Mouse (Mus musculus) spleen, adult 2 months (tissue): ENCODE data around the gene Slc15a1. TPM values are rescaled to one million over a fixed set of nuclear protein-coding genes. Genes with fewer than 3 reads are reported as not detected.
A peak's percentile ranks its signal among the peaks of the same experiment; 100 is the strongest.

Experiments
- DNase-seq, 2 experiments: peaks; one replicate each; pipeline versions ENCODE4 v3.0.0 to v3.0.0-alpha.2; 2012 to 2021; ENCODE audit warnings: low spot score in 2 of 2, low read depth in 1 of 2
- H3K27ac ChIP-seq: fragments of 200-500 bp; 2 replicates; pipeline ENCODE4 v1.5.1; 2012; ENCODE audit warnings: low read length, inconsistent platforms; ENCODE audit not compliant: insufficient read depth
- H3K27me3 ChIP-seq: fragments of 200-500 bp; 2 replicates; pipeline ENCODE4 v1.6.1; 2012; ENCODE audit warnings: mild to moderate bottlenecking, moderate library complexity, low read length, inconsistent platforms; ENCODE audit not compliant: control insufficient read depth, insufficient read depth
- H3K36me3 ChIP-seq: fragments of 200-500 bp; 2 replicates; pipeline ENCODE4 v1.6.1; 2012; ENCODE audit warnings: mild to moderate bottlenecking, low read length, inconsistent platforms; ENCODE audit not compliant: control insufficient read depth, insufficient read depth
- H3K4me1 ChIP-seq: fragments of 200-500 bp; 2 replicates; pipeline ENCODE4 v1.6.1; 2011; ENCODE audit warnings: inconsistent platforms; ENCODE audit not compliant: control insufficient read depth, insufficient read depth, insufficient read length
- H3K4me3 ChIP-seq: fragments of 200-500 bp; 2 replicates; pipeline ENCODE4 v1.5.1; 2011; ENCODE audit warnings: mild to moderate bottlenecking, inconsistent platforms; ENCODE audit not compliant: insufficient read depth, insufficient read length; ENCODE audit errors: extremely low read depth
- CTCF ChIP-seq: fragments of 200-500 bp; IDR thresholded peaks from 2 replicates; pipeline ENCODE4 v1.5.1; 2011; ENCODE audit warnings: mild to moderate bottlenecking, inconsistent platforms; ENCODE audit not compliant: insufficient read depth, insufficient read length, insufficient replicate concordance; ENCODE audit errors: extremely low read depth
- POLR2A ChIP-seq: fragments of 200-500 bp; IDR thresholded peaks from 2 replicates; pipeline ENCODE4 v1.6.1; 2011; ENCODE audit warnings: low read depth, low read length, inconsistent platforms
- WGBS: fragments of 180-500 bp; shearing (Covaris S2); methylation state at CpG from one replicate; pipeline ENCODE4 v1.1.7; 2018; 5-methylcytosine and 5-hydroxymethylcytosine counted together
- polyA plus RNA-seq: library from polyadenylated mRNA; depleted of rRNA; stranded (reverse); fragments of >200 nt; gene quantifications from 2 replicates; pipeline ENCODE4 v1.2.3, GENCODE M21; 2012

Slc15a1 gene
- polyA plus RNA-seq, 1 experiment, result not detected

- H3K27me3 ChIP-seq, result no peaks in the 10 kb centered on the region
- no peak for TF ChIP-seq POLR2A
- no peak for TF ChIP-seq CTCF
- 86% methylated on average over 7 of the region's 7 CpGs for WGBS
- no peak for DNase-seq
- no peak overlapping the region for H3K4me3 ChIP-seq
- no peaks in the 10 kb centered on the region for H3K4me1 ChIP-seq
- no peak overlapping the region for H3K27ac ChIP-seq
- no peaks in the 10 kb centered on the region for H3K36me3 ChIP-seq
Observed at GRCm38 (mm10) chr14:121431261-121431660, 73.8 kb downstream of the Slc15a1 start.

DNA sequence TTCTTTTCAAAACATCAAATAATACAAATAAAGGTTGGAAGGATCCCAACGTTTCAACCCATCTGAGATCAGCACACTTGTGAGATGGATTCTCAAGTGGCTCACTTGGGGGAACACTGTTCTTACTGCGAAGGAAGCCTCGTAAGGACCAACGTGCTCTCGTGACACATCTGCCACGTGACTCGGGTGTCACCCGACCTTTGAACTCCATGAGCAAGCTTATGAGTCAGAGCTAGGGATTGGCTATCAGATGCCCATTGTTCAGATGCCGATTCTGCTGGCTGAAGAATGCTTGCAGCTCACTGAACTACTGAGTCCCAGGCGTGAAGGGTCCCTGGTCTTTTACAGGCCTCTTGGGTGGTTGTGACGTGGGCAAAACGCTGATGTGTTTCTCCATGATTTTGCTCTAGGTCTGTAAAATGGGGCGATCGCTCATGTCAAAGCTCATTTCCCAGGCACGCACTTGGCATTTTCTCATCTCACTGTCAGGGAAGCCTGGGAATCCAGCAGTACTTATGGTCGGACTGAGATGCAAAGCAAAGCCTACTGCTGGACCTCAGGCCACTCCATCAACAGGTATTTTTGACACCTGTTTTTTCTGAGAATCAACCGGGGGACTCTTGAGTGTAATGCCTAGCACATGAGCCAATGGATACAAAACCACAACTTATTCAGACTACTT is 75.1 kb downstream of the Slc15a1 start:
- DNase-seq, result no peak
- Histone ChIP-seq H3K36me3 (no peaks in the 10 kb centered on the region), H3K27ac (no peak overlapping the region), H3K4me1 (no peaks in the 10 kb centered on the region), H3K27me3 (no peaks in the 10 kb centered on the region), H3K4me3 (no peak overlapping the region)
- 89% methylated on average over 17 of the region's 17 CpGs for WGBS
- TF ChIP-seq CTCF (no peak), POLR2A (no peak)

- Histone ChIP-seq H3K27ac (no peak overlapping the region), H3K4me1 (peaks cover 8% of the 10 kb centered on the region; the same call in 1 of the 2 replicates), H3K4me3 (no peak overlapping the region), H3K27me3 (no peaks in the 10 kb centered on the region), H3K36me3 (no peaks in the 10 kb centered on the region)
- WGBS, result 94% methylated on average over 4 of the region's 4 CpGs
- TF ChIP-seq POLR2A (no peak), CTCF (no peak)
- DNase-seq, result no peak
Observed at GRCm38 (mm10) chr14:121428148-121428547, 76.9 kb downstream of the Slc15a1 start.

DNA sequence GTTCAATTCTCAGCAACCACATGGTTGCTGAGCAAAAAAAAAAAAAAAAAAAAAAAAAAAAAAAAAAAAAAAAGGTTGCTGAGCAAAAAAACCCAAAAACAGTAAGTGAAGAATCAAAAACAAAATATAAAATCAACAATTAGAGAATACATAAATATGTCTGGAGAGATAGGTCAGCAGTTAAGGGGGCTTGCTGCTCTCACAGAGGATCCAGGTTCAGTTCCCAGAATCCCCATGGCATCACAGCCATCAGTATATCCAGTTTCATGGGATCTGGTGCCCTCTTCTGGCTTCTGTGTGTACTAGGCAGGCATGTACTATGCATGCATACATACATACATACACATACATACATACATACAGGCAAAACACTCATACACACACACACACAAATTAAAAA is 78.3 kb downstream of the Slc15a1 start:
- no peaks in the 10 kb centered on the region for H3K36me3 ChIP-seq
- TF ChIP-seq POLR2A (no peak), CTCF (peak; percentile 33; the same call in 1 of the 2 replicates)
- H3K4me3 ChIP-seq, result no peak overlapping the region
- H3K27ac ChIP-seq, result no peak overlapping the region
- peak in 1 of 2 experiments; percentile 32 for DNase-seq
- peaks cover 18% of the 10 kb centered on the region; the same call in 1 of the 2 replicates for H3K4me1 ChIP-seq
- H3K27me3 ChIP-seq, result no peaks in the 10 kb centered on the region

DNA sequence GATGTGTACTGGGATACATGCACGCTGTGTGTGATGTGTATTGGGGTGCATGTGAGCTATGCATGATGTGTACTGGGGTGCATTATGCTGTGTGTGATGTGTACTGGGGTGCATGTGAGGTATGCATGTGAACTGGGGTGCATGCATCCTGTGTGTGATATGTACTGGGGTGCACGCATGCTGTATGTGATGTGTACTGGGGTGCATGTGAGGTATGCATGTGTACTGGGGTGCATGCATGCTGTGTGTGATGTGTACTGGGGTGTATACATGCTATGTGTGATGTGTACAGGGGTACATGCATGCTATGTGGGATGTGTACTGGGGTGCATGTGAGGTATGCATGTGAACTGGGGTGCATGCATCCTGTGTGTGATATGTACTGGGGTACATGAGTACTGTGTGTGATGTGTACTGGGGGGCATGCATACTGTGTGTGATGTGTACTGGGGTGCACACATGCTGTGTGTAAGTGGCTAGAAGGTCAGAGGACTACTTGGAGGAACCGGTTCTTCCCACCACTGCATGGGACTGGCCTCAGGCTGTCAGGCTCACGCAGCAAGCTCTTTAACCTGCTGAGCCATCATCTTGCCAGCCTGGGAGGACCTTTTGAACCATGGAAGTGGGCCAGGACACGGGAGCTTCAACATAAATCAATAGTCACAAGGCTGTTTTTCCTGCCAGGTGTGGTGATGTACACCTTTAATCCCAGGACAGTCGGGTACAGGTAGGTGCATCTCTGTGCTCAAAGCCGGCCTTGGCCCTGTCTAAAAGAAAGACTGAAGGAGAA is 79.9 kb downstream of the Slc15a1 start:
- H3K4me3 ChIP-seq, result no peak overlapping the region
- 90% methylated on average over 7 of the region's 7 CpGs for WGBS
- DNase-seq, result no peak
- H3K36me3 ChIP-seq, result no peaks in the 10 kb centered on the region
- no peak overlapping the region for H3K27ac ChIP-seq
- H3K27me3 ChIP-seq, result no peaks in the 10 kb centered on the region
- no peak for TF ChIP-seq POLR2A
- TF ChIP-seq CTCF, result no peak
- H3K4me1 ChIP-seq, result peaks cover 18% of the 10 kb centered on the region; the same call in 1 of the 2 replicates

- no peaks in the 10 kb centered on the region for H3K36me3 ChIP-seq
- no peak overlapping the region for H3K4me3 ChIP-seq
- no peaks in the 10 kb centered on the region for H3K27me3 ChIP-seq
- no peak for DNase-seq
- TF ChIP-seq CTCF (no peak), POLR2A (no peak)
- H3K4me1 ChIP-seq, result peaks cover 18% of the 10 kb centered on the region; the same call in 1 of the 2 replicates
- H3K27ac ChIP-seq, result peak overlapping the region; percentile 53
- WGBS, result 33% methylated on average over 7 of the region's 7 CpGs
Observed at GRCm38 (mm10) chr14:121423341-121423751, 81.7 kb downstream of the Slc15a1 start.
